Mouse (Mus musculus) forebrain, embryonic 14.5 days (tissue): ENCODE results near the gene Prr12. TPM values are rescaled to one million over a fixed set of nuclear protein-coding genes. Genes with fewer than 3 reads are reported as not detected.

ENCODE experiments used
- ATAC-seq: fragments of 200-750 bp; cut with Nextera tagmentation; 2 replicates; pipeline ENCODE4 v1.8.0; 2017; ENCODE audit warnings: mild to moderate bottlenecking, moderate library complexity
- DNase-seq: peaks from one replicate; pipeline ENCODE4 v3.0.0-alpha.2; 2015; ENCODE audit warnings: low spot score
- H3K27ac ChIP-seq: fragments of 300-500 bp; sonication (generic); 2 replicates; pipeline ENCODE4 v1.5.1; 2014; ENCODE audit warnings: low read depth, mild to moderate bottlenecking, control low read depth, low read length, moderate library complexity
- H3K27me3 ChIP-seq: fragments of 300-500 bp; sonication (generic); replicated peaks from 2 replicates; pipeline ENCODE4 v1.6.1; 2014; ENCODE audit warnings: low read length, control low read depth, mixed read lengths; ENCODE audit not compliant: control insufficient read depth, insufficient read depth
- H3K36me3 ChIP-seq: fragments of 300-500 bp; sonication (generic); 2 replicates; pipeline ENCODE4 v1.6.1; 2014; ENCODE audit warnings: low read length, control low read depth; ENCODE audit not compliant: control insufficient read depth, insufficient read depth
- H3K4me1 ChIP-seq: fragments of 300-500 bp; sonication (generic); 2 replicates; pipeline ENCODE4 v1.6.1; 2014; ENCODE audit warnings: antibody characterized with exemption, low read length, control low read depth; ENCODE audit not compliant: control insufficient read depth, insufficient read depth
- H3K4me2 ChIP-seq: fragments of 300-500 bp; sonication (generic); 2 replicates; pipeline ENCODE4 v1.6.1; 2014; ENCODE audit warnings: mild to moderate bottlenecking, control low read depth, low read length
- H3K4me3 ChIP-seq: fragments of 300-500 bp; sonication (generic); 2 replicates; pipeline ENCODE4 v1.5.1; 2014; ENCODE audit warnings: low read depth, low read length, control low read depth
- H3K9ac ChIP-seq: fragments of 300-500 bp; sonication (generic); 2 replicates; pipeline ENCODE4 v1.6.1; 2014; ENCODE audit warnings: mild to moderate bottlenecking, low read length, control low read depth, moderate library complexity
- H3K9me3 ChIP-seq: fragments of 300-500 bp; sonication (generic); replicated peaks from 2 replicates; pipeline ENCODE4 v1.6.1; 2016; ENCODE audit warnings: low read length, control low read depth, mixed read lengths; ENCODE audit not compliant: control insufficient read depth
- WGBS: fragments of 180-500 bp; shearing (Covaris S2); extraction: QIAGEN DNeasy Blood & Tissue Kit; methylation state at CpG from one replicate; pipeline ENCODE4 v1.1.7; 2014; 5-methylcytosine and 5-hydroxymethylcytosine counted together
- polyA plus RNA-seq: library from polyadenylated mRNA; unstranded; fragments of >200 nt; fragmentation: Nextera tagmentation; extraction: Ambion mirVana; gene quantifications from 2 replicates; pipeline ENCODE4 v1.2.1, GENCODE M21; 2014

Prr12 gene
- polyA plus RNA-seq, 1 experiment from 2014 or later = 13.6 TPM

- H3K27me3 ChIP-seq = no peaks in the 10 kb centered on the region
- no peaks in the 10 kb centered on the region for H3K9me3 ChIP-seq
- peak overlapping the region; percentile 90 for H3K4me2 ChIP-seq
- under 1% methylated on average over 16 of the region's 16 CpGs for WGBS
- H3K9ac ChIP-seq = peak overlapping the region; percentile 76
- ATAC-seq (peak; percentile 58), DNase-seq (peak; percentile 97)
- peak overlapping the region; percentile 99 for H3K27ac ChIP-seq
- peak overlapping the region; percentile 78 for H3K4me3 ChIP-seq
- peaks cover 8% of the 10 kb centered on the region for H3K4me1 ChIP-seq
- peaks cover 47% of the 10 kb centered on the region for H3K36me3 ChIP-seq
Observed at GRCm38 (mm10) chr7:45050945-45051600, 1.6 kb downstream of the Prr12 start.

GRCm38 (mm10) chr7:45048923-45049657, 3.6 kb downstream of the Prr12 start:
- DNase-seq = no peak
- Histone ChIP-seq H3K4me2 (no peak overlapping the region), H3K27me3 (no peaks in the 10 kb centered on the region), H3K4me1 (peaks cover 8% of the 10 kb centered on the region), H3K4me3 (no peak overlapping the region), H3K9me3 (no peaks in the 10 kb centered on the region), H3K27ac (no peak overlapping the region), H3K36me3 (peaks cover 66% of the 10 kb centered on the region), H3K9ac (no peak overlapping the region)
- 93% methylated on average over 23 of the region's 23 CpGs for WGBS
- ATAC-seq = no peak

DNA sequence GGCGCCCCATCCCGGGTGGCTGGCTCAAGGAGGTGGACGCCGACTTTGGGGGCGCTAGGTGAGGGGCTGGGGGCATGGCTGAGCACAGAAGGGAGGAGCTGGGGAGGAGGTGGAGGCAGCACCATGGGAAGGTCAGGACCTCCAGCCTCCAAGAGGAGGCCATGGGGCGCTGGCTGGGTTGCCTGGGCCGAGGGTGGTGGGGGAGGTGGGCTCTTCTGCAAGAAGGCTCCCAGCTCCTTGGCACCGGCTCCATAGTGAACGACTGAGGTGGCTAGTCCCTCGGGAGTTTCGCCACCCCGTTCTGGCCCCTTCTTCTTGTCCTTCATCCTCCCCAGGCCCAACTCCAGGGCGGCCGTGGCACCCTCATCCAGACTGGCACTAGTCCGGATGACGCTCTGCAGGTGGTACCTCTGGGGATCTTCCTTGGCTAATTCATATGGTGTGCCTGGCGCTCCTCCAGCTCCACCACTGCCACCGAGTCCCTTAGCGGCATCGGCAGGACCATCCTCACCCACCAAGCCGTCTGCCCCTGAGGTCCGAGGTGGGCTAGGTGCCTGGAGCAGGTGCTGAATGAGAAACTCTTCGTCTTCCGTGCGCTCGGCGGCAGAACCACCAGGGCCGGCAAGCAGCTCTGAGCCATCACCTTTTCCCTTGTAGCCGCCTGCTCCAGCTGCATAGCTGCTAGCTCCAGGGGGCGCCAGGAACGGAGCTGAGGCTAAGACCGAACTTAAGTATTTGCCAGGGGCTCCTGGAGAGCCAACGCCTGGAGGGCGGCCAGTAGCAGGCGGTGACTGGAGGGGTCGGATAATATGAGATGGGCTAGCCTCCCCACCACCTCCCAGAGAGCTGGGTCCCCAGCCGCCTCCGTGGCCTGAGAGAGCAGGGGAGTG, 4.4 kb downstream of the Prr12 start:
- Histone ChIP-seq H3K27me3 (no peaks in the 10 kb centered on the region), H3K9ac (no peak overlapping the region), H3K4me2 (no peak overlapping the region), H3K4me1 (peaks cover 8% of the 10 kb centered on the region), H3K9me3 (no peaks in the 10 kb centered on the region), H3K27ac (no peak overlapping the region), H3K36me3 (peaks cover 75% of the 10 kb centered on the region), H3K4me3 (no peak overlapping the region)
- ATAC-seq (no peak), DNase-seq (no peak)
- 92% methylated on average over 35 of the region's 38 CpGs for WGBS

DNA sequence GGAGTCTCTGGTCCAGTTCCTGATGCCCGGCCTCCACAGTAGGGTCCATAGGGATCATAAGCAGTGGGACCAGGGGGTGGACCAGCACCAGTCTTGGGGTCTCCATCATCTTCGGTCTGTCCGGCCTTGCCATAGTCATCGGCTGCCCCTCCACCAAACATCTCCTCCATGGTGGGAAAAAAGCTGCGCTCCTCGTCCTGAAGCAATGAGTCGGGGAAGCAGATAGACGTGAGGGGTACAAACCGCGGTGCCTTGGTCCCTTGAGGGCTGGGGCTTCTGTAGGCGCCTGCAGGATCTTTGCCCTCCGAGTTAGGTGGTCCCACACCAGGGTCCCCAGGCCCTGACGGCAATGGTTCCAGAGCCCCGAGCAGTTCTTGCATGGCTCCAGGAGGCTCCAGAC, 5.2 kb downstream of the Prr12 start:
- 96% methylated on average over 14 of the region's 14 CpGs for WGBS
- Histone ChIP-seq H3K4me2 (no peak overlapping the region), H3K4me3 (no peak overlapping the region)

DNA sequence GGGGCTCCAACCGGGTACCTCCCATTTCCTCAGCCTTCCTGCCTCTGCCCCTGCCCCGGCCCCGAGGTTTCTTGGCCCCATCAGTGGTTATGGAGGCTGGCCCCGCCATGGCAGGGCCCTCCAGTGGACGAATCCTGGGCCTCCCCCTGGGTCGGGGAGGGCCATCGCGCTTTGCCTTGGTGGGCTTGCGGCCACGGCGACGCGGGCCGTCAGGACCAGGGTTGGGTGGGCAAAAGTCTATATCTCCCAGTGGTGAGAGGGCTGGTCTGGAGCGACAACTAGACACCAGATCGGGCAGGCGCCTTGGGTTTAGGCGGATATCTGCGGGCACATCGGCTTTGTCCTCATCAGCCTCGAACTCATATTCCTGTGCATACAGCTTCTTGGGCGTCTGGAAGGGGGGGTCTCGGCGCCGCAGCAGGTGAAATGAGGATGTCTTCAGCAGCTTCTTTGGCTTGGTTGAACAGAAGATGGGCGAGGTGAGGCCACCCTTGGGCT, 5.8 kb downstream of the Prr12 start:
- H3K27me3 ChIP-seq = no peaks in the 10 kb centered on the region
- H3K4me2 ChIP-seq = no peak overlapping the region
- WGBS = 97% methylated on average over 26 of the region's 26 CpGs
- H3K9ac ChIP-seq = no peak overlapping the region
- H3K9me3 ChIP-seq = no peaks in the 10 kb centered on the region
- DNase-seq = no peak
- H3K36me3 ChIP-seq = peaks cover 88% of the 10 kb centered on the region
- no peak overlapping the region for H3K4me3 ChIP-seq
- no peak for ATAC-seq
- no peak overlapping the region for H3K27ac ChIP-seq
- H3K4me1 ChIP-seq = peaks cover 8% of the 10 kb centered on the region

More for the DNA sequence above, 5.2 kb downstream of the Prr12 start:
- ATAC-seq (no peak), DNase-seq (no peak)
- Histone ChIP-seq H3K9ac (no peak overlapping the region), H3K4me1 (peaks cover 8% of the 10 kb centered on the region), H3K27ac (no peak overlapping the region), H3K36me3 (peaks cover 82% of the 10 kb centered on the region), H3K27me3 (no peaks in the 10 kb centered on the region), H3K9me3 (no peaks in the 10 kb centered on the region)

DNA sequence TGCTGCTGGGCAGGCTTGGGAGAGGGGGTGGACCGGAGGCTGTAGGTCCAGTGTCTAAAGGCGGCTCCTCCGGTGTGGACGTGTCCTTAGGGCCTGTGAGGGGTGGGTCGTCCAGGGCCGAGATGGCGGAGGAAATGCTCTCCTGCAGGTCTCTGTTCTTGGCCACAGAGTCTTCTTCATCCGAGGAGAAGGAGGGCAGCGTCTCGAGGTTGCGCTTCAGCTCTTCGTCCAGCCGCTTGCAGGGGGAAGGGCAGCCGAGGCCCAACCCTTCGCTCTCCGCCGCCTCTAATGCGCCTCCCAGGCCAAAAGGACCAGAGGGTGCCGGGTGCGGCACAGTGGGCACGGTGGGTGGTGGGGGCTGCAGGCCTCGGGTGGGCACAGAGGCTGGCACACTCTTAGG, 6.9 kb downstream of the Prr12 start:
- Histone ChIP-seq H3K4me3 (no peak overlapping the region), H3K9me3 (no peaks in the 10 kb centered on the region), H3K36me3 (peaks cover 100% of the 10 kb centered on the region), H3K4me1 (no peaks in the 10 kb centered on the region), H3K4me2 (no peak overlapping the region), H3K9ac (no peak overlapping the region), H3K27ac (no peak overlapping the region), H3K27me3 (no peaks in the 10 kb centered on the region)
- 92% methylated on average over 22 of the region's 22 CpGs for WGBS
- ATAC-seq (no peak), DNase-seq (no peak)

DNA sequence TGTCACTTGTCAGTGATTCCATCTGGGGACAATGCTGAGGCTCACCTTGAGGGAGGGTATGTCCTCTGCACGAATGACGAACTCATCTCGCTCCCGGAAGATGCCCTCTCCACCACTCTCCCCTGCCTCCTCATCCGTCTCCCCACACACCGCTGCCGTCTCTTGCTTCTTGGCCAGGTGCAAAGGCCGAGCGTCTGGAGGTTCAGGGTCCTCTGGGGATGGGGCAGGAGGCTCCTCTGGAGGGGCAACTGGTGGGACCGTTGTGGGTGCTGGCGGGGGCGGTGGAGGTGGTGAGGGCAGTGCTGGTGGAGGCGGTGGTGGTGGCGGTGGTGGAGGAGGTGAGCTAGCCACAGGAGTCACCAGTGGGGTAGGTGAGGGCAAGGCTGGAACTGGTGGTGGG, 9.4 kb downstream of the Prr12 start:
- H3K9me3 ChIP-seq = no peaks in the 10 kb centered on the region
- DNase-seq (no peak), ATAC-seq (no peak)
- no peaks in the 10 kb centered on the region for H3K27me3 ChIP-seq
- H3K4me2 ChIP-seq = no peak overlapping the region
- no peak overlapping the region for H3K27ac ChIP-seq
- WGBS = 92% methylated on average over 14 of the region's 14 CpGs
- no peak overlapping the region for H3K9ac ChIP-seq
- peaks cover 99% of the 10 kb centered on the region for H3K36me3 ChIP-seq
- H3K4me3 ChIP-seq = no peak overlapping the region
- no peaks in the 10 kb centered on the region for H3K4me1 ChIP-seq

GRCm38 (mm10) chr7:45040851-45041250, 11.8 kb downstream of the Prr12 start:
- ATAC-seq (no peak), DNase-seq (no peak)
- H3K36me3 ChIP-seq = peaks cover 99% of the 10 kb centered on the region
- 92% methylated on average over 9 of the region's 9 CpGs for WGBS
- no peaks in the 10 kb centered on the region for H3K9me3 ChIP-seq
- no peak overlapping the region for H3K4me3 ChIP-seq
- H3K9ac ChIP-seq = no peak overlapping the region
- no peaks in the 10 kb centered on the region for H3K4me1 ChIP-seq
- H3K4me2 ChIP-seq = no peak overlapping the region
- no peak overlapping the region for H3K27ac ChIP-seq
- H3K27me3 ChIP-seq = no peaks in the 10 kb centered on the region
